Mouse (Mus musculus): Measurements from ENCODE around the gene Ms4a10. TPM values are rescaled to one million over a fixed set of nuclear protein-coding genes. Genes with fewer than 3 reads are reported as not detected.

The Ms4a10 gene
- polyA plus RNA-seq, 1 experiment from 2014 or later: not detected

Other genes with a start within 250 kb of the Ms4a10 start
- gene Cd5, start 235.7 kb downstream of the Ms4a10 start, polyA plus RNA-seq (2016; fragmentation: Nextera tagmentation; extraction: Ambion mirVana): not detected in 2 replicates
- not detected in 2 replicates for gene Cd6, start 144.6 kb downstream of the Ms4a10 start, polyA plus RNA-seq (2016; fragmentation: Nextera tagmentation; extraction: Ambion mirVana)
- gene Slc15a3, start 134.9 kb downstream of the Ms4a10 start, polyA plus RNA-seq (2016; fragmentation: Nextera tagmentation; extraction: Ambion mirVana): 0.12 and 0.38 TPM in 2 replicates
- 115 and 126 TPM in 2 replicates for gene Tmem132a, start 104.7 kb downstream of the Ms4a10 start, polyA plus RNA-seq (2016; fragmentation: Nextera tagmentation; extraction: Ambion mirVana)
- 35.6 and 36.6 TPM in 2 replicates for gene Tmem109, start 92.7 kb downstream of the Ms4a10 start, polyA plus RNA-seq (2016; fragmentation: Nextera tagmentation; extraction: Ambion mirVana)
- 43.3 and 49.6 TPM in 2 replicates for gene Prpf19, start 79.4 kb downstream of the Ms4a10 start, polyA plus RNA-seq (2016; fragmentation: Nextera tagmentation; extraction: Ambion mirVana)
- not detected in 2 replicates for gene Zp1, start 54.0 kb downstream of the Ms4a10 start, polyA plus RNA-seq (2016; fragmentation: Nextera tagmentation; extraction: Ambion mirVana)
- 0.08 TPM in 1 of 2 replicates, not detected in the other for gene Ptgdr2, start 37.5 kb downstream of the Ms4a10 start, polyA plus RNA-seq (2016; fragmentation: Nextera tagmentation; extraction: Ambion mirVana)
- gene Ccdc86, start 25.4 kb downstream of the Ms4a10 start, polyA plus RNA-seq (2016; fragmentation: Nextera tagmentation; extraction: Ambion mirVana): 26.2 and 27.0 TPM in 2 replicates
- gene Ms4a15, start 18.6 kb upstream of the Ms4a10 start, polyA plus RNA-seq (2016; fragmentation: Nextera tagmentation; extraction: Ambion mirVana): not detected in 2 replicates
- gene Ms4a18, start 43.4 kb upstream of the Ms4a10 start, polyA plus RNA-seq (2016; fragmentation: Nextera tagmentation; extraction: Ambion mirVana): not detected in 2 replicates
- not detected in 2 replicates for gene Ms4a8a, start 106.4 kb upstream of the Ms4a10 start, polyA plus RNA-seq (2016; fragmentation: Nextera tagmentation; extraction: Ambion mirVana)
- not detected in 2 replicates for gene 1700017D01Rik, start 156.2 kb upstream of the Ms4a10 start, polyA plus RNA-seq (2016; fragmentation: Nextera tagmentation; extraction: Ambion mirVana)
- gene 1700025F22Rik, start 190.7 kb upstream of the Ms4a10 start, polyA plus RNA-seq (2016; fragmentation: Nextera tagmentation; extraction: Ambion mirVana): not detected in 2 replicates
- gene Ms4a13, start 222.1 kb upstream of the Ms4a10 start, polyA plus RNA-seq (2016; fragmentation: Nextera tagmentation; extraction: Ambion mirVana): not detected in 2 replicates

Measured in forebrain, embryonic 12.5 days (tissue).